ENCODE assay signal across 1 mouse cellular context in genomic region chr9:90201541-90201940, GRCm38 (mm10).
TF ChIP-seq lines count a peak whose summit lies in the region.

No protein-coding gene starts in this region.

TF ChIP-seq in CH12.LX, 34 proteins besides CTCF, POLR2A, EP300 and RAD21 (continued from another document):
- no peak for TF ChIP-seq E2F4 (IDR thresholded peaks at IDR 0.05; ENCODE audit: insufficient replicate concordance, low read depth, low read length)
- no peak for TF ChIP-seq USF2 (conservative IDR thresholded peaks at IDR 0.05; ENCODE audit: low read depth, low read length)
- no peak; the same call in 1 of the 2 replicates for TF ChIP-seq ZNF384 (IDR thresholded peaks at IDR 0.05; ENCODE audit: low read depth, low read length)
- TF ChIP-seq TCF12 (IDR thresholded peaks at IDR 0.05; ENCODE audit: low read depth, low read length), result peak; percentile 99
- TF ChIP-seq CHD2 (IDR thresholded peaks at IDR 0.05; ENCODE audit: low read length), result peak; percentile 31; the same call in 1 of the 2 replicates
- no peak for TF ChIP-seq JUND (conservative IDR thresholded peaks at IDR 0.05; ENCODE audit: low read depth, low read length)
- no peak for TF ChIP-seq SMC3 (IDR thresholded peaks at IDR 0.05; ENCODE audit: low read depth, low read length)
- peak; percentile 99 for TF ChIP-seq ETS1 (conservative IDR thresholded peaks at IDR 0.05; ENCODE audit: low read depth, low read length)
- TF ChIP-seq IRF4 (IDR thresholded peaks at IDR 0.05; ENCODE audit: low read depth, low read length), result peak; percentile 83
- TF ChIP-seq MAFK (IDR thresholded peaks at IDR 0.05; ENCODE audit: insufficient replicate concordance, low read length), result no peak
- TF ChIP-seq TBP (conservative IDR thresholded peaks at IDR 0.05; ENCODE audit: low read depth, low read length), result no peak
- no peak for TF ChIP-seq PAX5 (IDR thresholded peaks at IDR 0.05; ENCODE audit: low read length)
